Mouse (Mus musculus): ENCODE measurements around the gene Trim14.

- TF ChIP-seq CHD2 (IDR thresholded peaks at IDR 0.05; ENCODE audit: low read depth, low read length) (no peak), ZC3H11A (IDR thresholded peaks at IDR 0.05; ENCODE audit: borderline replicate concordance, low read depth, low read length) (no peak)
Observed at GRCm38 (mm10) chr4:46529722-46530121, 6.2 kb downstream of the Trim14 start.
